Mouse (Mus musculus): ENCODE data around the gene Tead1.
A peak's percentile ranks its signal among the peaks of the same experiment; 100 is the strongest.

The Tead1 gene

DNA sequence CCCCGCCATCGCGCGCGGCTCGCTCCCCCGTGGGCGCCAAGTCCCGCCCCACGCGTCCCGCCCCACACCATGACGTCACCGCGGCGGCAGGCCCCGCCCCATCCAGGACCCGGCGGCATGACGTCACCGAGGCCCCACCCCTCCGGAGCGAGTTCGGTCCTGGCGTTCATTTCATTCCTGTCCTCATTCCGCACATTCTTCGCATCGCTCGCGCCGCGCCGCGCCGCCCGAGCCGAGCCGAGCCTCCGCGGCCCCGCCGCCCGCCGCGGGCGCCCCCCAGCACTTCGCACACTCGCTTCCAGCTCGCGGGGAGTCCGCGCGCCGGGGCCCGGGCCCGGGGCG is at the start of gene Tead1:
Gene Tead1 (plus strand): TSS at position 148 of the 342 bp plus-strand sequence.
- DNase-seq (ENCODE audit: low spot score in 2 of 2): peak; percentile 5 to 36

DNA sequence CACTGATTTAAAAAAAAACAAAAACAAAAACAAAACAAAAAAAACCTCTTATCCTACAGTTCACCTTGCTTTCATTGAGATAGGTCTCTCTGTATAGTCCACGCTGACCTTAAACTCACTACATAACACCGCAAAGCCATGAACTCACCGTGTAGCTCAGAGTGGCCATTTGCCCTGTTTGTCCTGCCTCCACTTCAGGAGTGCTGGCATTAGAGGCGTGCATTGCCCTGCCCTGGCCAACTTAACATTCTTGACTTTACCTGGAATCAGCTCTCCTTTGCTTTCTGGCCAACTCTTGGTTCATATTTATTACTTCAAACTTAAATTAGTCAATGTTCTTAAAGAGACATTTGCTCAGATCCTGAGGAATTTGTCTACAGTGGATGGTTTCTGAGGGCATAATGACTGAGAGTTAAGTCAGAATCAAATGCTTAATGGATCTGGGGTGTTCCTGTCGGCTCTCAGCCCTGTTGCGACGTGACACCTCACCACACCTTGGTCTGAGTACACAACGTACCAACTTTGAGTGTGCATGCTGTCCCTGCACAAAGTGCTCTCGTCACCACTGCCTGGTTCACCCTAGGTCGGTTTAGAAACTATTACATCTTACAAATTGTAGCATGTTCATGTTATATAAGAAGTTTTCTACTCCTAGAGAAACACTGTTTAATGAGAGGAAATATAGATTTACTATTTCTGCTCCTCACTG is 44.5 kb upstream of the Tead1 start:
- no peak for DNase-seq (ENCODE audit: low spot score in 2 of 2)

DNA sequence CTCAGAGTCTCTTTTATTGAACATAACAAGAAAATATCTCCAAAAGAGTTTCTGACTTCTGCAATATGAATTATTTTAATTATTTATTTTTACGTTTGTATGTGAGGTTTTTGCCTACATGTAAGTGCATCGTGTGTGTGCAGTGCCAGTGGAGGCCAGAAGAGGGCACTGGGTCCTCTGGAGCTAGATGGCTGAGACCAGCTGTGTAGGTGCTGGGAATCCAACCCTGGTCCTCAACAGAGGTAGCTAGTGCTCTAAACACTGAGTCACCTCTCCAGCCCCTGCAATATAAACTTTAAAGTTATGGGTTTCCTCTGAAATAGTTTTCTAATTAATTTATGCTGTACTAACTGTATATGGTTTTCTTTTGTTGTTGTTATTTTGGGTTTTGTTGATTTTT is 43.2 kb upstream of the Tead1 start:
- DNase-seq (ENCODE audit: low spot score in 2 of 2): no peak

DNA sequence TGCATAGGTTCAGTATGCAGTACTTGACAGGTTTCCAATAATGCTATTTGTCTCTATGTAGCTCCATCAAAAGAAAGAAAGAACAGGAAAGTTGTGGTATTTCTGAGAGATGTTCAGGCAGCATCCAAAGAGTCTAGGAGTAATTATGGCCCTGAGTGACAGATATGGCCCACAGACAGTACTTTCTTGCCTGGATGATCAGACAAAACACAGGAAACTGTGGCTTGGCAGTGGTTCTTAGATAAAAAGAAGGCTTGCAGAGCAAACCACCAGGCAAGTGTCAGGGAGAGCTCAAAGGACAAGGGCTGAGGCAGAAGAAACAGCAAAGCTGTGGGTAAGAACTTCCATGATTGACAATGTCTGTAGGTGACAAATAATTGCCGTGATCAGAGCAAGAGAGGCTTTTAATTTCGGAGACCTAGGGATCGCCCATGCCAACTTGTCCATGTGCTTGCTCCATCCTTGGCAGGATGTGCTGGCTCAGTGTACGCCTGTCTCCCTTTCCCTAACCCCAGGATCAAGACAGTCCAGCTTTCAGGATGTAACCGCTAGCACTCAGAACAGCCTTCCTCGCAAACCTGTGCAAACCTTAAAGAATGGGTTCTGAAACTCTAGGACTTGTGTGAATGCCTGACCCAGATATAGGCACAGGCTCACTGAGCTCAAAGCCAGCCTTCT is 35.1 kb upstream of the Tead1 start:
- DNase-seq (ENCODE audit: low spot score in 2 of 2): no peak

DNA sequence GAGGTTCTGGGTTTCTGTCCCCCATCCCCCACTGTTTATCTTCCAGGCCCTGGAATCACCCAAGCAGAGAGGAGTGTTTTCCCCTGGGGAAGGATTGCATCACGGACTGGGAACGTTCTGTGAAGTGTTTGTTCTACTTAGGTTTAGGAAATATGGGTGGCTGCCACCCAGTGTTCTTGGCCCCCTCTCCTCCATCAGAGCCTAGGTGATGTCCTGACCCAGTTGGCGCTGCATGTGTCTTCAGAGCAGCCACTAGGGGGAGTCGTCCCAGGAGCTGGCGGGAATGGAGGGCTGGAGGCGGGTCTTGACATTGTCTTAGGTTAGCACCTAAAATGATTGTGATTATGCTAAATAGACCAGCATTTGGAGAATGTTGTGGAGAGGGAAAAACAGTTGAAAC is 34.4 kb upstream of the Tead1 start:
- no peak for DNase-seq (ENCODE audit: low spot score in 2 of 2)

DNA sequence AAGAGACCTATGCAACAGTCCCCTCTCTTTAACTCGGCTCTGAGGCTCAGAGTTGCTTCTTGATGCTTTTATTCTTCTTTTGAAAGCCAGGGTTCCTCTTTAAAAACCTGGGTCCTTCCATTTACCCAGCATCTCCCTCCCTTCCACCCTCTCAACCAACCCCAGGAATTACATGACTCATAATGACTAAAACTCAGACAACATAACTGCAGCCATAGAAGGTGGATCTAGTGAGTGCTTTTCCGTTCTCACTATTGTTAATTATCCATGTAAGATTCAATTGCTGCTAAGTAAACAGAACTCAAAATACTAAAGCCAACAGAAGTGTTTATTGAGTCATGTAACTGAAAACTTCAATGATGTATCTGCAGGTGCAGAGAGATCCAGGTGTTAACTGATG is 33.4 kb upstream of the Tead1 start:
- DNase-seq (ENCODE audit: low spot score in 2 of 2): no peak

DNA sequence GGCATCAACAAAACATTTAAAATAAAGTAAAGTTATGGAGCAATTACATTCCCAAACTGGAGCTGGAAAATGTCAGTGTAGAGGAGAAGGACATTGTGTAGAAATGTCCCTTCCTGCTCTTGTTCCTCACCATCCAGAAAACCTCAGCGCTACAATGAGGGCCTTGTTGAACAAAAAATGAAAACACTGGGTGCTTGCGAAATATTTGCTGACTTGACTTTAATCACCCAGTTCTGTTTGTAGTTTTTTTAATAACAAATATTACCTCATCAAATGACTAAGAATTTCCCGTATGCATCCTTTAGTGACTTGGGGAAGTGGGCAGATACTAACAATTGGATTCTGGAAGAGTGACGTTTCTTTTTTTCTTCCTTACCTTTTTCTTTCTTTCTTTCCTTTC is 31.7 kb upstream of the Tead1 start:
- no peak for DNase-seq (ENCODE audit: low spot score in 2 of 2)

DNA sequence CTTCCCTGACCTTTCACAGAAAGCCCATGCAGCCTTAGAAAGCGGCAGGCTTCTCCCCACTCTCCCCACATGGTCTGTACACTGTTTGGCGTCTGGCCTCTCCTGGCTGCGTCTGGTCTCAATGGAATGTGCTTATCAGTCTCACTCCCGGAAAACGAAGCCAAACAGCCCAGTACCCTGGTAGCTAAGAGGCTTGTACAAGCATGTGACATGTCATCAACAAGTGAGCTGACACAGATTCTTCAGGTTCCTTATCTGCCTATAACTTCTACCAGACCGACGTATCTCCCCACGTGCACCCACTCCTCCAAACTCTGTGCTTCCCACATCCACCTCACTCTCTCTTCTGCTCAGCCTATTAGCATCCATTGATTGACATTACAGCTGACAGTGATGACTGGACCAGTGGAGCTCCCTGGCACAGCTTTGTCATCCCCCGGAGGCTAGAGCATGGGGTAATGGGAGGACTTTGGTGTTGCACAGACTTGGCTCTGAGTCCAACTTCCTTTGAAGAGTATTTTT is 22.9 kb upstream of the Tead1 start:
- DNase-seq (ENCODE audit: low spot score in 2 of 2): no peak

DNA sequence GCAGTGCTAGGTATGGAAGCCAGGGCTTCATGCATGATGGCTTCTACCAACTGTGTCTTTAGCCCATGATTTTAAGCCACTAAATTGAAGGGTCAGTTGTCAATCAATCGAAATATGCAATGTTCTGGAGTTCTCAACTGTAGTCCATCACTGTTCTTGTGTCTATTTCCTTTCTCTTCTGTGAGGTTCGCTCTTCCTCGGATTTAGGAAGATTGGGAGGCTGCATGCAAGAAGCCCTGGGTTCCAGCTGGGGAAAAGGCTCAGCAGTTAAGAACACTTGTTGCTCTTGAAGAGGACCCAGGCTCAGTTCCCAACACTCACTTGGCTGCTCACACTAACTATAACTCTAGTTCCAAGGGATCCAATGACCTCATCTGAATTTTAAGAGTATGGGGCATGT is 20.2 kb upstream of the Tead1 start:
- no peak for DNase-seq (ENCODE audit: low spot score in 2 of 2)

DNA sequence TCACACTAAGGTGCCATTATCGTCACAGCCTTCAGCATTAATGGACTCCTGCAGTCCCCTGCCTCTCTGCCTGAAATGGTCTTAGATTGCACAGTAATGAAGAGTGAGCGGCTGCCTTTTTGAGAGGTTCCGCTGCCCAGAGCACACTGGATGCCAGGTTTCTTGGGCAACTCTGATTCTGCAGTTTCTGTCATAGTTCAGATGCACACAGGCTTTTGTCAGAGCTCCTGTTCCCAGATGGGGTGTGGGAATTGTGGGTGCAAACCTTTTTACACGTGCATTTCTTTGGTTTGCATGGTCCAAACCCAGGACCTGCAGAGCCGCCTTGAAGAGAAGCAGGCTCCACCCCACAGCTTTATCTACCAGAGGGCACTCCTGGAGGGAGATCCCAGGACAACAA is 19.3 kb upstream of the Tead1 start:
- no peak for DNase-seq (ENCODE audit: low spot score in 2 of 2)

DNA sequence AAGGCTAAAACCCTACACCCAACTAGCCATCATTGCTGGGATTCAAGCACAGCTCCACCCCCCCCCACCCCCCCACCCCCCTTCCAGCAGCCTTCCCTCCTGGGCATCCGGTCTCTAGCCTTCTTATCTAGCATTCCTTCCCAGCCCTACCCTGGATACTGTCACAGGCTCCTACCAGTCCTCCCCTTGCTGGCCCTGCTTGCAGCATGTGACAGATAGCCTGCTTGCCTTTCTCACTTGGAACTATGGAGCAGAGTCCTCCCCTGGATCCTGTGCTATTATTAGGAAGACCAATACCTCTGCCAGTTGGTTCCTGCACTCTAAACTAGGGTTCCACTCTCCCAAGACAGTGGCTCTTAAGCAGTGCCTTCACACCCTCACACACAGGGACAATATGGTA is 18.8 kb upstream of the Tead1 start:
- no peak for DNase-seq (ENCODE audit: low spot score in 2 of 2)

DNA sequence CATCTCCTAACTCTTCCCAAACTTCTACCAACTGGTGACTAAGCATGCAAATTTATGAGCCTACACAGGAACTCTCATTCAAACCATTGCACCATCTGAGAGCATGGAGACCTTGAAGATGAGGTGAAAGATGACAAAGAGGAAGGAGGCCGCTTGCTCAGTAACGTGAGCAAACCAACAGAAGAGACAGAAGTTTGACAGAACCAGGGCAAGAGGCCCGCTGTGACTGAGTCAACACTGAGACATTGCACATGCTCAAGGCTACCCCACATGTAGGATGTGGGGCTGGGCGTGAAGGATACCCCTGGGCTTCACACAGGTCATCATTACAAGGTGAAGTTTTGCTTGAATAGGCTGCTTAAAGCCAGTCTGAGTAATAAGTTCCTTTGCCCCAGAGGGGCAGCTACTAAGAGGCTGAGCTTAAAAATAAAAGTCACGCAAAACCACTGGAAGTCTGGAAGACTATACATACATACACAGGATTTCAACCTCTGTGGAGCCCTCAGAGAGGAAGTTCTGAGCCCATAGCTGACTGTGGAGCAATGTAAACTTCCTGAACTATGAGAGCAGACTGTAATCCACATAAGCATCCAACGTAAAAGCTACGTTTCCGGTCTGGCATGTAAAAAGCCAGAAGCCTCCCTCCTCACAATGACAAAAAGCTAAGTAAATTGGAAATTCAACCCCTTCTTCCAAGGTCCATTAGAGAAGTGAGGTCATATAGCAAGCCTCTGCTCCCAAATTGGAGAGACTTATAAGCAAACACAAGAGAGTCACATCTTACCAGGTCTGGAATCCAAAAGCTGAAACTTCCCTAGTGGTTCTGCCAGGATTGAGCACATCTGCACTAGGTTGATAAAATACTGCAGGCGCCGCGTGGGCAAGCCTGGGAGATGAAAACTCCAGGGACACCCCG is 16.5 kb upstream of the Tead1 start:
- DNase-seq (ENCODE audit: low spot score in 2 of 2): no peak

DNA sequence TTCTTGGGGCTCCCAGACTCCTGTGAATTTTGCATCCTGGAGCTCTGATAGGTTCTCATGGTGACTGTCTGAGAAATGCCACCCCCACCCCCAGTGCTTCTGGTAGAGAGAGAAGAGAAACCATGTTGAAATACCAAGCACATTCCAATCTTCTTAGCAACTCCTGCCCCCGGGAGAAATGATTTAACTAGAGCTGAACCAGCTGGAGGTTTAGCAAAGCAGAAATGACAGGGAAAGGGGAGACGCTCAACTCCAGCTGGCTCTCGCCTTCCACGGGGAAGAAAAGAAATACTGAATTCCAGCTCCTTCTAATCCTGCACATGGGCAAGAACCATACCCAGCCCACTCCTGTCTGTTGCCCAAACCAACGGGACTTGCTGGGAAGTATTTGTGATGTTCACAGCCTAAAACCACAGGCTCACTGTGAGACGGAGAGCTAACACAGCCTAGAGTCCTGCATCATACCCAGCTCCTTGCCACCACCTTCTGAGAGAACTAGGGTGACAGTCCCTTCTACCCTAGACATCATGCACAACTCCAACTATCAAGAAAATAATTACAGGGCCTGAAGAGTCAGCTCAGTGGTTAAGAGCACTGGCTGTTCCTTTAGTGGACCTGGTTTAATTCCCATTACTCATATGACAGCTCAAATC is 15.7 kb upstream of the Tead1 start:
- no peak for DNase-seq (ENCODE audit: low spot score in 2 of 2)

DNA sequence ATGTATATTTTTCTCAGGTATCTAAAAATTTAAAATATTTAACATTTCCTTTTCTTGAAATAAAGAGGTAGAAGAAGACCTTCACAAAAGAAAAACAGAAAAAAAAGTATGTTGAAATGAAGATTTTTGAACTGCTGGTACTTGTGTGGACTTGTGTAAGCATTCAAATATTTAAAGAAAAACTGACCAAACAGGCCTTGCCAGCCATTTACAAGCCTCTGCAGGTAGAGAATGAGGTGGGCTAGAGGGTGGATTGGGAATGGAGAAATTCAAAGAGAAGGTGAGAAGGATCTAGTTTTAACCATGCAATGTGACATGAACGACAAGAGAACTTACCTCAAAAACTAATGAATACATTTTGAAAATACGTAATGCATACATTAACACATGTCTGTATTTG is 9.1 kb upstream of the Tead1 start:
- DNase-seq (ENCODE audit: low spot score in 2 of 2): no peak

DNA sequence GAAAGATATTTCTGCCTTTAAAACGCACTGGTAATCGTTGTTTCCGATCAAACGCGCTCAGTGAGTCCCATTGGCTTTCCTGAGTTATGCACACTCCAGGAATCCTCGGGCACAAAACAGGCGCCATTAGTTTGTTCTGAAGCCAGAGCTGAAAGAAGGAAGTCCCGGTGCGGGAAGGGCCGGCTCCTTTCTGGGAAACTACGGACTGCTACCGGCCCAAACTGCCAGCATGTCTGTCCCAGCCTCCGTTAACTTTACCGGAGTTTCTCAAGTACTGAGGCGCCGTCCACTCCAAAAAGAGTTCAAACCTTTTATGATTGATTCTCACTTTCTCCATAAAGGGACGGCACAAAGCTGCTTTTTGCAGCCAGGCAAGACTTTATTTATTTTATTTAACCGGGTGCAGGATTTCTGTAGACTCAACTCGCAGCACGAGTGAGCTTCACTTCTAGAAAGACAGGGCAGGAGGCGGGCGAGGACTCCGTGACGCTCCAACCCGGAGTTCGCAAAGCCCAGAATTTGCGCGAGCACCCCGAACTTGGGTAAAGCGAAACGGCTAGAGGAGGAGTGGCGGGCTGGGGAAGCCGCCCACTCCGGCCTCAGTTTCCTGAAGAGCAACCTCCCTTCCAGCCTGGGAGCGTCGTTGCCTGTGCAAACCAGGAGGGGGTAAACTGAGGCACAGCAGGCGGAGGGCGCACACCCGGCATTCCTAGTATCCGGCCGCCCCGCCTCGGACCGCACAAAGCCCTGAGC is 524 bp upstream of the Tead1 start:
- no peak for DNase-seq (ENCODE audit: low spot score in 2 of 2)

DNA sequence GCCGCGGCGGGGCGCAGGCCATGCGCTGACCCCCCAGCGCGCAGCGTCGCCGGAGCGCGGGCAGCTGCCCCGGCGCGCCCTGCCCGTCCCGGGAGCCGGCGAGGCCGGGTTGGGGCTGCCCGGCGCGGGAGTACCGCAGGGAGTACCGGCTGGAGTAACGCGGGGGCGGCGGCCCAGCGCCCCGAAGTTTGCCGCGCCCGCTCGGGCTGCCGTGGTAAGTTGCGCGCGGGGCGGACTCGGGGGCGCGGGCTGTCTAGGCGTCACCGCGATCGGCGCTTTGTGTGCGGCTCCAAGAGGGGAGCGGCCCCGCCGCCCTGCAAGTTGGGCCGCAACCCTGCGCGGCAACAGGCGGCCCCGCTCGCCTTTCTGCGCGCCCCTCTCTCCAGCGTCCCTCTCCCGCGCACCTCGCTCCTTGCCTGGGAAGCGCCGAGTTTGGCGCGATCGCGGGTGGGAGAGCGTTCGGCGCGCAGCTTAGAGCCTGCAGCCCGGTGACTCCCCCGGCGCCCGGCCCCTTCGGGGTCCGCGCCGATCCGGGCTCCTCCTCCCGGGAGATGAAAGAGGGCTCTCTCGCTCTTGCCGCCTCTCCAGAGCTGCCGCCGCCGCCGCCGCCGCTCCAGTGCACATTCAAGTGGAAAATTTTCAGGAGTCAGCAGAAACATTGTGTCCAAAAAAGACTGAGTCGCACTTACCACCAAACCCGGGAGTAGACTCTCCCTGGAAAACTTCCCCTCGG is 561 bp downstream of the Tead1 start:
- no peak for DNase-seq (ENCODE audit: low spot score in 2 of 2)

DNA sequence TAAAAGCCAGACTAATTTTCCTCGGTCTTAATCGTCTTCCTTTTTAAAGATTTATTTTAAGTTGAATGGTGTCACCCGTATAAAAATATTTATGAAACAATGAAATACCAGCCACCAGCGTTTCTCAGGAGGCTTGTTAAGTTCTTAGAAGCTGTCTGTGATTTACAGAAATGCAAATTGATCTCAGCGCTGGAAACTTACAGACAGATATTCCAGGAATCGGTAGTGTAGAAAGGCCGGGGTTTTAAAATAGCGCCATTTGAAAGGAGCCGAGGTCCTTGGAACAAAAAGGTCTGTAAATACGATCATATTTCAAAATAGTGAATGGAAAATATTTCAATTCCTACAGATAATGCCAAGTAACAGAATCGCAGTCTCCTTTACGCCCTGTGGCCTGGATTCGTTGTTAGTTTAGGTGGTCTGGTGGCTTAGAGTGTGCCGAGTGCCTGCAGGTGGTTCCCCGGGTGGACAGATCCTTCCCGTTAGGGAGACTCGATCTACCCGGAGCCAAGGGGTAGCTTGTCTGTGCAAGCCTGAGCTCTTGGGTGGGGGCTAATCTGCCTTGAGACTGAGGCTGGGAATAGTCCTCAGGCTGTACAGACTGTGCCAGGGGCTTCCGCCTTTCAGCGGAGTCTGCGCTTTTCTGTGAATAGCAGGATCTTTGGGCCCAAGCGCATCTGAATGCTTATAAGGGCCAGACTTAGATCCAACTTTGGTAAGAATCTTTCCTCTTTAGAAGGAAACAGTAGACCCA is 1.6 kb downstream of the Tead1 start:
- DNase-seq (ENCODE audit: low spot score in 2 of 2): no peak

DNA sequence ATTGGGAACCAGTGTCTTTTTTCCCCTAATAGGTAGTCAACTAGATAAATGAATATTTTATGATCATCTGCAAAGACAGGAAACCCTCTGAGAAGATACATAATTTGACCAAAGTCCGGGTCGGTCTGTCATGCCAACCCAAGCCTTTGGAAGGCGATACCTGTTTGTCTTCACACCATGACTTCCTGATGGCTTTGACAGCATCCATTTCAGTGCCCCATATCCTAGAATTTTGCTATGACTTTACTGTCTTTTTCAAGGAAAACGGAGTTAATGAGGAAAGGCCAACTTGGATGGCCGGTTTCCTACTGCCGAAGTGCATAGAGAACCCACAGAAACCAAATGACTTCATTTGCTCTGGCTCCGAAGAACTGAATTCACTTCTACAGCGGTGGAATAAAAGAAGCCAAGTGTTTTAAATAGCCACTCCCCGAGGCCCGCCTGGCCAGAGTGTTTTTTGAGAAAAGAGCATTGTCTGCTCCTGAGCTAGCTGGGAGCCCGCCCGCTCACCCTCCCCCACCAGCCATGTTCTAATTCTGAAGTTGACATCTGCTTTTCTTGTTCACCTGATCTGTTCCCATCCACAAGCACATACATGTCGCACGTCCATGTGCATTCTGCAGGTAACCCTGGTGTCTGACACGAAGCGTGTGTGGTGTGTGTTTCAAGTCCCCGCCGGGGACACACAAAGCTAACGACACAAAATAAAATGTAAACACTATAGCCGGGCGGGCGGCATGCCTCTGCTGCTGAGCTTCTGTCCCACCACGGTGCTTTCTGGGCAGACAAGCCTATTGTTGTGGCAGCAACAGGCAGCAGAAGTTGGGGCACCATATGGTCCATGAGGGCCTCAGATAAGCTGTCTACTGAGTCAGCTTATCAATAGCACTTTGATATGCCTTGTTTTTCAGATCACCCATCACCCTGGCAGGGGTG is 5.8 kb downstream of the Tead1 start:
- no peak for DNase-seq (ENCODE audit: low spot score in 2 of 2)

DNA sequence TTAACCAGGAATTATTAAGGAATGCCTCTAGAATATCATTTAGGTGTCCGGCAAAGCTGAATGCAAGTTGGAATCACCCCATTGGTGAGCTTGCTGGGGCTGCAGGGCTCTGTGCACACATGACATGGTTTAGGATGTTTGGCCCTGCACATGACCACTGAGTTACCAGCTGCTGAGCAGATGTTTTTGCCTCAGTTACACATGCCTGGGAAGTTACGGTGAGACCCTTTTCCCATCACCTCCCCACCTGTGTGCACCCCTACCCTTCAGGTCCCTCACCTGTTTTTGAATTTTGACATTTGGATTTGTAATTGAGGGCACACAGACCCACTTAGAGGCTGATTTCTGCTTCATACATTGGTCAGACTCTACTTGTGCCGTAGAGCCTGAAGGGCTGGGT is 6.9 kb downstream of the Tead1 start:
- no peak for DNase-seq (ENCODE audit: low spot score in 2 of 2)

All from thymus, postnatal 10 days (tissue).